Mouse (Mus musculus): Measurements from ENCODE around the gene Gpr153.
"Not testable (repeated sequence)": the region's sequence is repeated elsewhere in the genome, so short reads cannot be mapped to it uniquely, and the experiment has no call there.

The Gpr153 gene

GRCm38 (mm10) chr4:152273621-152274236 lies at the start of gene Gpr153:
Gene Gpr153 (plus strand): TSS chr4:152274232.
- peak in 1 of 2 experiments; percentile 54 for DNase-seq

- DNase-seq = no peak
These were observed 47.0 kb upstream of the Gpr153 start for GRCm38 (mm10) chr4:152226901-152227486.

- DNase-seq = no peak
These were observed 46.1 kb upstream of the Gpr153 start for GRCm38 (mm10) chr4:152227749-152228527.

GRCm38 (mm10) chr4:152230331-152230730 lies 43.7 kb upstream of the Gpr153 start:
- DNase-seq = not testable (repeated sequence)

- no peak for DNase-seq
These were observed 42.7 kb upstream of the Gpr153 start for GRCm38 (mm10) chr4:152231326-152231725.

GRCm38 (mm10) chr4:152232411-152232903 lies 41.6 kb upstream of the Gpr153 start:
- no peak for DNase-seq

GRCm38 (mm10) chr4:152239974-152240373 lies 34.1 kb upstream of the Gpr153 start:
- no peak for DNase-seq

GRCm38 (mm10) chr4:152243241-152243891 lies 30.7 kb upstream of the Gpr153 start:
- DNase-seq = no peak

- DNase-seq = no peak
These were observed 30.1 kb upstream of the Gpr153 start for GRCm38 (mm10) chr4:152243969-152244368.

GRCm38 (mm10) chr4:152244545-152245522 lies 29.2 kb upstream of the Gpr153 start:
- DNase-seq = no peak

- DNase-seq = no peak
These were observed 28.0 kb upstream of the Gpr153 start for GRCm38 (mm10) chr4:152246011-152246410.

GRCm38 (mm10) chr4:152247195-152247594 lies 26.8 kb upstream of the Gpr153 start:
- no peak for DNase-seq

- DNase-seq = no peak
These were observed 23.4 kb upstream of the Gpr153 start for GRCm38 (mm10) chr4:152250615-152251014.

GRCm38 (mm10) chr4:152253183-152253759 lies 20.8 kb upstream of the Gpr153 start:
- DNase-seq = no peak

GRCm38 (mm10) chr4:152257070-152257469 lies 17.0 kb upstream of the Gpr153 start:
- DNase-seq = no peak

GRCm38 (mm10) chr4:152260451-152260850 lies 13.6 kb upstream of the Gpr153 start:
- DNase-seq = no peak

GRCm38 (mm10) chr4:152262187-152262586 lies 11.8 kb upstream of the Gpr153 start:
- DNase-seq = no peak

- DNase-seq = no peak
These were observed 10.9 kb upstream of the Gpr153 start for GRCm38 (mm10) chr4:152263089-152263488.

- peak; percentile 26 to 50 for DNase-seq
These were observed 10.4 kb upstream of the Gpr153 start for GRCm38 (mm10) chr4:152263512-152264176.

GRCm38 (mm10) chr4:152264177-152264530 lies 9.9 kb upstream of the Gpr153 start:
- DNase-seq = peak in 1 of 2 experiments; percentile 49

All from kidney, postnatal 36 days (tissue).